Mouse (Mus musculus) cortical plate, adult 2 months (tissue): ENCODE data around the gene Ttc28. TPM values are rescaled to one million over a fixed set of nuclear protein-coding genes. Genes with fewer than 3 reads are reported as not detected.

Experiments
- H3K27ac ChIP-seq: fragments of 200-500 bp; 2 replicates; pipeline ENCODE4 v1.5.1; 2012; ENCODE audit warnings: low read length, control low read depth, inconsistent platforms; ENCODE audit not compliant: insufficient read depth
- H3K4me1 ChIP-seq: fragments of 200-500 bp; 2 replicates; pipeline ENCODE4 v1.6.1; 2011; ENCODE audit warnings: low read length; ENCODE audit not compliant: control insufficient read depth, insufficient read depth
- H3K4me3 ChIP-seq: fragments of 200-500 bp; 2 replicates; pipeline ENCODE4 v1.5.1; 2011; ENCODE audit warnings: mild to moderate bottlenecking, low read length, control low read depth; ENCODE audit not compliant: insufficient read depth
- CTCF ChIP-seq: fragments of 200-500 bp; IDR thresholded peaks from 2 replicates; pipeline ENCODE4 v1.5.1; 2011; ENCODE audit warnings: mild to moderate bottlenecking, control low read depth, low read length; ENCODE audit not compliant: insufficient read depth; ENCODE audit errors: extremely low read depth
- POLR2A ChIP-seq: fragments of 200-500 bp; IDR thresholded peaks from 2 replicates; pipeline ENCODE4 v1.6.1; 2011; ENCODE audit warnings: mild to moderate bottlenecking, low read length, control low read depth; ENCODE audit not compliant: insufficient read depth; ENCODE audit errors: extremely low read depth
- polyA plus RNA-seq: library from polyadenylated mRNA; depleted of rRNA; stranded (reverse); fragments of >200 nt; gene quantifications from 2 replicates; pipeline ENCODE4 v1.2.3, GENCODE M21; 2012

Ttc28 gene
- polyA plus RNA-seq, 1 experiment, result 3.7 TPM

DNA sequence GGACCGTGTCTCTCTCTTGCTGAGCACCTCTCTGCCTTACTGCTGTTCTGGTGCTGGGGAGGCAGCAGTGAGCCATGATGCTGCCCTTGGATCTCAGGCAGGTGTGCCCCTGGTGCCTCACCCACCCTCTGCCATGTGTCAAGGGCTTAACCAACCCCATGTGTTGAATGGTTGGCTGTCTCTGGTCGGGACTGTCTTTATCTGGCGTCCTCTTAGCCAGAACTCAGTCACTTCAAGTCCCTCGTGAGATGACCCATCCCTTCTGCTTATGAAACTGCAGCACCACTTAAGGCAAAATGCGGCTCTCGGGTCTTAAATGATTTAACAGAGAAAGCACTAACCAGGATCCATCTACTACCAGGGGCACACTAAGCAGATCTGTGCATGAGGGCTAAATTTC is 283.3 kb downstream of the Ttc28 start:
- Histone ChIP-seq H3K27ac (no peak overlapping the region), H3K4me1 (no peaks in the 10 kb centered on the region), H3K4me3 (no peak overlapping the region)
- TF ChIP-seq POLR2A (no peak), CTCF (no peak)

DNA sequence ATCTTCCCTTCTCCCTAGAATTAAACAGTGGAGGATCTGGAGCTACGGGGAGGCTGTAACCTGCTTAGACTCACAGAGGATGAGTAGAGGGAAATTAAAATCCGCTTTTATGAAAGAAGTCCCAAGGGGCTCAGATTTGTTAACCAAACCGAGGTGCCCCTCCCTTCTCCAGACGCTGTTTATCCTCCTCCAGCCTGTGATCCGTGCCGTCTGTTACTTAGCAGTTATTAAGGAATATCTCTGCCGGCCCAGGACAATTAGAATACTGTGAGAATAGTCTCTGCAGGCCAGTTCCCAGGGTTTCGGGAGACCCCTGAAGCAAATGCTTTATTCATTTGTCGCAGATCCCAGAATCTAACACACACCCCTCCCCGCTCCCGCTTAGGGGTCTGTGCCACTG is 283.8 kb downstream of the Ttc28 start:
- Histone ChIP-seq H3K4me3 (no peak overlapping the region), H3K4me1 (no peaks in the 10 kb centered on the region), H3K27ac (no peak overlapping the region)
- TF ChIP-seq CTCF (no peak), POLR2A (no peak)

- Histone ChIP-seq H3K4me3 (no peak overlapping the region), H3K27ac (no peak overlapping the region), H3K4me1 (no peaks in the 10 kb centered on the region)
- TF ChIP-seq CTCF (no peak), POLR2A (no peak)
These were observed 284.8 kb downstream of the Ttc28 start for GRCm38 (mm10) chr5:111164348-111164920.

DNA sequence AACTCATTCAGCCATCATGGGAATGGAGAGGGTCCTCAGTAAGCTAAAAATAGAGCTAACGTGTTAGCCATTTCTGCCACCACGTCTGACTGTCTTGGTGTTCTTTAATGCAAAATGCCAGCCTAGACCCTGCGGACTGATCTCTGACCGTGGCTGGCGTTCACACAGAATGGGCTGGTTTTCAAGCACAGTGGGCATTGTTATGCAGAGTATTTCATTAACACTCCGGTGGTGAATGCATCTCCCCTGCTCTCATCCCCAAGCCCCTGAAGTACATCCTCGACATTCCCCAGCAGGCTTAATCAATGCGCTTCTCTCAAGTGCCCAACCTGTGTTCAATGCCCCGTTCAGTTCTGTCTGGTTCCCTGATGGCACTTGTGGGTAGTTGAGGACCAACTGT is 290.8 kb downstream of the Ttc28 start:
- TF ChIP-seq POLR2A (no peak), CTCF (no peak)
- no peak overlapping the region for H3K27ac ChIP-seq
- no peak overlapping the region for H3K4me3 ChIP-seq
- no peaks in the 10 kb centered on the region for H3K4me1 ChIP-seq

DNA sequence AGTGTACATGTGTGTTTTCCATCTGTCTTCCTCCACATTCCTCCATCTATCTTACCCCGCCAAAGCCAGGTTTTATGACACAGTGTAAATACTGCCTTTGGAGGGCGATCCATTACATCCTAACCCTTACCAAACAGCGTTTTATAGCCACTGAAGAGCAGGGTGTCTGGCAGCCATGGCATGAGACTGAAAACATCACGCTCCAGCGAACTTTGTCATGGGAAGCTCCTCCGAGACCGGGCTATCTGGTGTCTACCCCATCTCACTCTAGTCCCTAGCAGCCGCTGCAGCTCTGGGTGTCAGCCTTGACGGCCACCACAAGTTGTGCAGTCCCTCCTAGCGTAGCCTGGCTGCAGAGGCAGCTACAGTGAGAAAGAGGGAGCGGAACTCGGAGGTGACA is 295.8 kb downstream of the Ttc28 start:
- TF ChIP-seq POLR2A (no peak), CTCF (no peak)
- Histone ChIP-seq H3K27ac (no peak overlapping the region), H3K4me3 (no peak overlapping the region), H3K4me1 (peaks cover 2% of the 10 kb centered on the region; the same call in 1 of the 2 replicates)

DNA sequence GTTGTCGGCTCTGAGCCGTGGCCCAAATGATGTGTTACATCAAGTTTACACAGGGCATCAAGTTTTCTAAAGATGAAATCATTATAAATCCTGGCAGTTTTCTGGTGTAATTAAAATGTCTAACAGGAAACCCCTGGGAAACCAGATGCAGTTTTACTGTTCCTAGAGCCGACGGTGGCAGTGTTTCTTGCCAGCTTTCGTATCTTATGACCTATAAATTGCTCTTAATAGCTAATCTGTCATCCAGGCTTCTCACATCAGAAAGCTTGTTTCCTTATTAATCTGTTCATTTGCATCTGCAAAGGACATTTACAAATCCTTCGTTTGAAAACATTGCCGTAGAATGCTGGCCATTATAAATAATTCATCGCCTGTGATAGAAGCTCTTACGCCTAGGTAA is 296.2 kb downstream of the Ttc28 start:
- Histone ChIP-seq H3K4me3 (no peak overlapping the region), H3K4me1 (peaks cover 2% of the 10 kb centered on the region; the same call in 1 of the 2 replicates), H3K27ac (no peak overlapping the region)
- no peak for TF ChIP-seq CTCF
- TF ChIP-seq POLR2A, result no peak

DNA sequence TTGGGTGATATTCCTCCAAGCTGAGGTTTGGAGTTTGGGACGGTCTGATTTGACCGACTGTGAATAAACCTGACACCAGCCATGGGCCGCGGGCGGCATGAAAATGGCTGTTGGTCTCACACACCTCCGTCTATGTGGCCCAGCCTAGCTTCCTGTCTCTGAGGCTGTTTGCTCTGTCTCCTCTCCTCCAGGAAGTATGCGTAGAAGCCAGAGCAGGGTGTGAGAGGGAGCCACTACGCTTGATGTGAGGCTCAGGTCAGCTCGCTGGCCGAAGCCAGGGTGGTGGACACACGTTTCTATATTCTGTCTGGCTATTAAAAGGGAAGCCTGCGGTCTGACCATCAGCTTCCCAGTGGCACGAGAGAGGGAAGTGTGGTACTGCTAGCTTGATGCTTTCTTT is 296.8 kb downstream of the Ttc28 start:
- Histone ChIP-seq H3K4me1 (peaks cover 2% of the 10 kb centered on the region; the same call in 1 of the 2 replicates), H3K4me3 (no peak overlapping the region), H3K27ac (no peak overlapping the region)
- TF ChIP-seq CTCF, result no peak
- no peak for TF ChIP-seq POLR2A

GRCm38 (mm10) chr5:111178324-111179076 is 298.9 kb downstream of the Ttc28 start:
- peak overlapping the region; percentile 76 for H3K27ac ChIP-seq
- TF ChIP-seq POLR2A, result no peak
- no peak for TF ChIP-seq CTCF
- peaks cover 2% of the 10 kb centered on the region; the same call in 1 of the 2 replicates for H3K4me1 ChIP-seq
- H3K4me3 ChIP-seq, result no peak overlapping the region; the same call in 1 of the 2 replicates

- no peak overlapping the region for H3K27ac ChIP-seq
These were observed 300.0 kb downstream of the Ttc28 start for GRCm38 (mm10) chr5:111179651-111180050.

DNA sequence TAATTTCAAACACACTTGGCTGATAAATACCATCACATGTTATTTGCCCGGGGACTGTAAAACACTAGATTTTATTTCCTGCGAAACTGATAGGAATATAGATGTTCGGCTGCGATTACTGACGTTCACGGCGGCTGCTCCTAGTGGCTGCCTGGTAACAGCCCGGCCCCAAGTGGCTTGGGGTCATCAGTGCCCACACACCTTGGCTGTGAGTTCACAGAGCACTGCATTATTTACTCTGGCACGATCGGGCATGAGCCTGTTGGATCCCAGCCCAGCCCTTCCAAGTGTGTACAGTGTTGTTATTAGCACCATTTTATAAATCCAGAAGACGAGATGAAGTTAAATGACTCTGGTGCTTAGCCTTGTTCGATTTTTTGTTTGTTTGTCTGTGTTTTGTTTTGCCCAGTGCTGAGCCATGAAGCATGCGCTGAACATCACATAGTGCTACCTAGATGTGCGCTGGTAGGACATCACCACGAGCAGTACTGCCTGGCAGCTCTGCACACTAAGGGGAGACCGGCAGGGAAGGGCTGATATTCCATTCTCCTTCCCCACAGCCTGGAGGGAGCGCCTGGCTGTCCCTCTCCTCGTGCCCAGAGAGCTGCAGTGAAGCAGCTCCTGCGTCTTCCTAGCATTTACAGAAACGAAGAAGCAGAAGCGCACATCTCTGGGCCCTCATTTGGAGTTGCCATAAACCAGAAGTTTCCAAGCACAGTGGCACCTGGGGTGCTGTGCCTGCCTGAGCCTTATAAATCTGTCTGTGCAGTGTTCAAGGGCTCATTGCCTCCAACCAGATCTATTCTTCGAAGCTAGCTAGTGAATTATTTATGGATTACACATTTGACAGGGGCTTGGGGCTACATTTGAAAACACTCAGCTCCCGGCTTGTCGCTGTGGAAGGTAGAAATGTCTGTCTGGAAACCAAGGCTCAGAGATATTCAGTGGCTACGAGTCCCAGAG is 300.8 kb downstream of the Ttc28 start:
- TF ChIP-seq POLR2A, result no peak
- TF ChIP-seq CTCF, result no peak
- Histone ChIP-seq H3K4me3 (no peak overlapping the region), H3K27ac (no peak overlapping the region), H3K4me1 (peaks cover 2% of the 10 kb centered on the region; the same call in 1 of the 2 replicates)

More at GRCm38 (mm10) chr5:111179651-111180050, 300.0 kb downstream of the Ttc28 start:
- Histone ChIP-seq H3K4me1 (peaks cover 2% of the 10 kb centered on the region; the same call in 1 of the 2 replicates), H3K4me3 (no peak overlapping the region)
- TF ChIP-seq CTCF (no peak), POLR2A (no peak)
